Mouse (Mus musculus) heart, embryonic 12.5 days (tissue): ENCODE data around the gene Ralgapa2. TPM values are rescaled to one million over a fixed set of nuclear protein-coding genes. Genes with fewer than 3 reads are reported as not detected.

Experiments
- ATAC-seq: fragments of 200-750 bp; cut with Nextera tagmentation; 2 replicates; pipeline ENCODE4 v1.8.0; 2017; ENCODE audit warnings: moderate TSS enrichment, moderate library complexity; ENCODE audit not compliant: insufficient number of reproducible peaks, low FRiP score
- H3K27ac ChIP-seq: fragments of 300-500 bp; sonication (generic); 2 replicates; pipeline ENCODE4 v1.5.1; 2016; ENCODE audit warnings: mild to moderate bottlenecking, moderate library complexity; ENCODE audit not compliant: poor library complexity, severe bottlenecking
- H3K27me3 ChIP-seq: fragments of 300-500 bp; sonication (generic); replicated peaks from 2 replicates; pipeline ENCODE4 v1.6.1; 2016; ENCODE audit warnings: mild to moderate bottlenecking, moderate library complexity
- H3K36me3 ChIP-seq: fragments of 300-500 bp; sonication (generic); 2 replicates; pipeline ENCODE4 v1.6.1; 2016; ENCODE audit warnings: mild to moderate bottlenecking, moderate library complexity
- H3K4me1 ChIP-seq: fragments of 300-500 bp; sonication (generic); replicated peaks from 2 replicates; pipeline ENCODE4 v1.6.1; 2016; ENCODE audit warnings: mild to moderate bottlenecking
- H3K4me2 ChIP-seq: fragments of 300-500 bp; sonication (generic); 2 replicates; pipeline ENCODE4 v1.6.1; 2016; ENCODE audit warnings: mild to moderate bottlenecking, moderate library complexity
- H3K4me3 ChIP-seq: fragments of 300-500 bp; sonication (generic); 2 replicates; pipeline ENCODE4 v1.5.1; 2016; ENCODE audit warnings: mild to moderate bottlenecking
- H3K9ac ChIP-seq: fragments of 300-500 bp; sonication (generic); 2 replicates; pipeline ENCODE4 v1.6.1; 2016; ENCODE audit warnings: mild to moderate bottlenecking, moderate library complexity
- H3K9me3 ChIP-seq: fragments of 300-500 bp; sonication (generic); replicated peaks from 2 replicates; pipeline ENCODE4 v1.6.1; 2016; ENCODE audit warnings: mild to moderate bottlenecking, moderate library complexity
- WGBS: fragments of 180-500 bp; shearing (Covaris S2); methylation state at CpG from one replicate; pipeline ENCODE4 v1.1.7; 2016; 5-methylcytosine and 5-hydroxymethylcytosine counted together
- polyA plus RNA-seq: library from polyadenylated mRNA; unstranded; fragments of >200 nt; fragmentation: Nextera tagmentation; extraction: Ambion mirVana; gene quantifications from 2 replicates; pipeline ENCODE4 v1.2.1, GENCODE M21; 2016

Ralgapa2 gene
- polyA plus RNA-seq, 1 experiment from 2014 or later = 11.3 TPM

GRCm38 (mm10) chr2:146221076-146221928, 290.8 kb downstream of the Ralgapa2 start, which contains the start of gene Insm1:
Insm1 (plus strand) TSS chr2:146221921.
- under 1% methylated on average over 79 of the region's 86 CpGs for WGBS
- Histone ChIP-seq H3K27me3 (peaks cover 83% of the 10 kb centered on the region), H3K36me3 (no peaks in the 10 kb centered on the region), H3K9me3 (no peaks in the 10 kb centered on the region), H3K9ac (peak within 1 kb of the TSS; percentile 35), H3K4me3 (peak within 1 kb of the TSS; percentile 56), H3K4me2 (peak within 1 kb of the TSS; percentile 97), H3K4me1 (peaks cover 46% of the 10 kb centered on the region), H3K27ac (no peak within 1 kb of the TSS)
- ATAC-seq = peak; percentile 40; the same call in 1 of the 2 replicates

GRCm38 (mm10) chr2:146220591-146221075, 291.5 kb downstream of the Ralgapa2 start:
- ATAC-seq = no peak
- no peaks in the 10 kb centered on the region for H3K36me3 ChIP-seq
- H3K27ac ChIP-seq = no peak overlapping the region
- no peak overlapping the region for H3K9ac ChIP-seq
- peak overlapping the region; percentile 97 for H3K4me2 ChIP-seq
- WGBS = under 1% methylated on average over 24 of the region's 24 CpGs
- peaks cover 46% of the 10 kb centered on the region for H3K4me1 ChIP-seq
- no peaks in the 10 kb centered on the region for H3K9me3 ChIP-seq
- H3K4me3 ChIP-seq = peak overlapping the region; percentile 56
- H3K27me3 ChIP-seq = peaks cover 83% of the 10 kb centered on the region

- Histone ChIP-seq H3K27ac (no peak overlapping the region), H3K4me2 (no peak overlapping the region), H3K9ac (no peak overlapping the region), H3K9me3 (no peaks in the 10 kb centered on the region), H3K36me3 (no peaks in the 10 kb centered on the region), H3K4me1 (peaks cover 47% of the 10 kb centered on the region), H3K27me3 (peaks cover 79% of the 10 kb centered on the region), H3K4me3 (no peak overlapping the region)
- 17% methylated on average over 11 of the region's 11 CpGs for WGBS
- ATAC-seq = no peak
Observed at GRCm38 (mm10) chr2:146219791-146220190, 292.4 kb downstream of the Ralgapa2 start.

- no peaks in the 10 kb centered on the region for H3K36me3 ChIP-seq
- peaks cover 76% of the 10 kb centered on the region for H3K27me3 ChIP-seq
- H3K27ac ChIP-seq = no peak overlapping the region
- H3K4me2 ChIP-seq = peak overlapping the region; percentile 64; the same call in 1 of the 2 replicates
- H3K9me3 ChIP-seq = no peaks in the 10 kb centered on the region
- ATAC-seq = no peak
- WGBS = 5% methylated on average over 19 of the region's 19 CpGs
- no peak overlapping the region for H3K9ac ChIP-seq
- H3K4me1 ChIP-seq = peaks cover 52% of the 10 kb centered on the region
- peak overlapping the region; percentile 44; the same call in 1 of the 2 replicates for H3K4me3 ChIP-seq
Observed at GRCm38 (mm10) chr2:146218881-146219535, 293.1 kb downstream of the Ralgapa2 start.

- H3K9ac ChIP-seq = peak overlapping the region; percentile 0; the same call in 1 of the 2 replicates
- H3K36me3 ChIP-seq = no peaks in the 10 kb centered on the region
- peak overlapping the region; percentile 44 for H3K4me3 ChIP-seq
- WGBS = 1% methylated on average over 40 of the region's 40 CpGs
- peak overlapping the region; percentile 64 for H3K4me2 ChIP-seq
- peaks cover 68% of the 10 kb centered on the region for H3K27me3 ChIP-seq
- no peaks in the 10 kb centered on the region for H3K9me3 ChIP-seq
- no peak for ATAC-seq
- H3K4me1 ChIP-seq = peaks cover 48% of the 10 kb centered on the region
- no peak overlapping the region for H3K27ac ChIP-seq
Observed at GRCm38 (mm10) chr2:146218161-146218691, 293.9 kb downstream of the Ralgapa2 start.

GRCm38 (mm10) chr2:146217227-146217980, 294.7 kb downstream of the Ralgapa2 start:
- H3K27ac ChIP-seq = no peak overlapping the region
- peaks cover 40% of the 10 kb centered on the region for H3K4me1 ChIP-seq
- ATAC-seq = no peak
- H3K9ac ChIP-seq = no peak overlapping the region; the same call in 1 of the 2 replicates
- WGBS = under 1% methylated on average over 16 of the region's 16 CpGs
- H3K4me3 ChIP-seq = peak overlapping the region; percentile 44
- H3K4me2 ChIP-seq = peak overlapping the region; percentile 64
- no peaks in the 10 kb centered on the region for H3K36me3 ChIP-seq
- H3K27me3 ChIP-seq = peaks cover 60% of the 10 kb centered on the region
- no peaks in the 10 kb centered on the region for H3K9me3 ChIP-seq

GRCm38 (mm10) chr2:146216111-146217064, 295.8 kb downstream of the Ralgapa2 start:
- H3K4me3 ChIP-seq = no peak overlapping the region
- ATAC-seq = no peak
- H3K27me3 ChIP-seq = peaks cover 50% of the 10 kb centered on the region
- peaks cover 32% of the 10 kb centered on the region for H3K4me1 ChIP-seq
- H3K4me2 ChIP-seq = no peak overlapping the region
- H3K9me3 ChIP-seq = no peaks in the 10 kb centered on the region
- no peaks in the 10 kb centered on the region for H3K36me3 ChIP-seq
- 23% methylated on average over 14 of the region's 14 CpGs for WGBS
- H3K27ac ChIP-seq = no peak overlapping the region
- H3K9ac ChIP-seq = no peak overlapping the region

- Histone ChIP-seq H3K4me2 (no peak overlapping the region), H3K4me1 (peaks cover 27% of the 10 kb centered on the region), H3K36me3 (no peaks in the 10 kb centered on the region), H3K27ac (no peak overlapping the region), H3K9ac (no peak overlapping the region), H3K27me3 (peaks cover 39% of the 10 kb centered on the region), H3K9me3 (no peaks in the 10 kb centered on the region), H3K4me3 (no peak overlapping the region)
- WGBS = under 1% methylated on average over 9 of the region's 9 CpGs
- no peak for ATAC-seq
Observed at GRCm38 (mm10) chr2:146214715-146215114, 297.4 kb downstream of the Ralgapa2 start.

- Histone ChIP-seq H3K27me3 (peaks cover 7% of the 10 kb centered on the region), H3K27ac (no peak overlapping the region), H3K9me3 (no peaks in the 10 kb centered on the region), H3K9ac (no peak overlapping the region), H3K4me1 (peaks cover 6% of the 10 kb centered on the region; the same call in 1 of the 2 replicates), H3K4me2 (no peak overlapping the region), H3K36me3 (no peaks in the 10 kb centered on the region), H3K4me3 (no peak overlapping the region)
- WGBS = 62% methylated on average over 4 of the region's 4 CpGs
- ATAC-seq = no peak
Observed at GRCm38 (mm10) chr2:146210968-146211367, 301.2 kb downstream of the Ralgapa2 start.

- 65% methylated on average over 7 of the region's 7 CpGs for WGBS
- Histone ChIP-seq H3K9ac (no peak overlapping the region), H3K36me3 (no peaks in the 10 kb centered on the region), H3K27ac (no peak overlapping the region), H3K4me3 (no peak overlapping the region), H3K9me3 (no peaks in the 10 kb centered on the region), H3K27me3 (no peaks in the 10 kb centered on the region), H3K4me2 (no peak overlapping the region), H3K4me1 (no peaks in the 10 kb centered on the region)
- no peak for ATAC-seq
Observed at GRCm38 (mm10) chr2:146197947-146198346, 314.2 kb downstream of the Ralgapa2 start.
